Mouse (Mus musculus) skeletal muscle tissue, postnatal 0 days (tissue): Measurements from ENCODE around the gene Galnt10. TPM values are rescaled to one million over a fixed set of nuclear protein-coding genes. Genes with fewer than 3 reads are reported as not detected.

ENCODE experiments used
- polyA plus RNA-seq: library from polyadenylated mRNA; unstranded; fragments of >200 nt; fragmentation: Nextera tagmentation; extraction: Ambion mirVana; gene quantifications from 2 replicates; pipeline ENCODE4 v1.2.1, GENCODE M21; 2015

Galnt10 gene
- 5.5 and 7.9 TPM in 2 replicates for polyA plus RNA-seq

GRCm38 (mm10) chr11:57645018-57645559 lies at the start of gene Galnt10:
TSS of gene Galnt10 (plus strand) at chr11:57645442.

GRCm38 (mm10) chr11:57800971-57801765 lies 155.9 kb downstream of the Galnt10 start, which contains the start of gene Sap30l:
TSS of gene Sap30l (plus strand) at chr11:57801637.

GRCm38 (mm10) chr11:57832552-57833201 lies 187.4 kb downstream of the Galnt10 start, which contains the start of gene Hand1:
TSS of gene Hand1 (minus strand) at chr11:57832818.

Other genes starting within 250 kb of the Galnt10 start
- 35.1 and 37.5 TPM in 2 replicates for gene Fam114a2, start 126.8 kb upstream of the Galnt10 start, polyA plus RNA-seq
- 17.8 and 19.9 TPM in 2 replicates for gene Mfap3, start 126.8 kb upstream of the Galnt10 start, polyA plus RNA-seq
- gene Sap30l, start 156.2 kb downstream of the Galnt10 start, polyA plus RNA-seq, result 9.1 and 10.4 TPM in 2 replicates
- gene Hand1, start 187.4 kb downstream of the Galnt10 start, polyA plus RNA-seq, result not detected in 2 replicates